Mouse (Mus musculus): ENCODE measurements around the gene Btbd2.
"Not testable (repeated sequence)": the region's sequence is repeated elsewhere in the genome, so short reads cannot be mapped to it uniquely, and the experiment has no call there.

The Btbd2 gene

GRCm38 (mm10) chr10:80609269-80609924 is 47.5 kb downstream of the Btbd2 start:
- no peak for DNase-seq (ENCODE audit: low read depth, low spot score)

- DNase-seq (ENCODE audit: low read depth, low spot score), result no peak
These were observed 48.4 kb downstream of the Btbd2 start for GRCm38 (mm10) chr10:80608435-80608834.

- no peak for DNase-seq (ENCODE audit: low read depth, low spot score)
These were observed 50.0 kb downstream of the Btbd2 start for GRCm38 (mm10) chr10:80606737-80607350.

DNA sequence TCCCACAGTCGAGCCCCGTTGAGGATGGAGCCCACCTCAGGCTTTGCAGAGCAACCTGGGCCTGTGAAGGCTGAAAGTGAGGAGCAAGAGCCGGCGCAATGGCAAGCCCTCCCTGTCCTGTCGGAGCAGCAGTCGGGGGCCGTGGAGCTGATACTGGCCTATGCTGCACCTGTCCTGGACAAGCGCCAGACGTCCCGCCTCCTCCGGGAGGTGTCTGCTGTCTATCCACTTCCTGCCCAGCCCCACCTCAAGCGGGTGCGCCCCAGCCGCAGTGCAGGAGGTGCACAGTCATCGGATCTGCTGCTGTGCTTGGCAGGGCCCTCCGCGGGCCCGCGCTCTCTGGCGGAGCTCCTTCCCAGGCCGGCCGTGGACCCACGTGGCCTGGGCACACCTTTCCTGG is 50.6 kb downstream of the Btbd2 start:
- DNase-seq (ENCODE audit: low read depth, low spot score), result no peak

DNA sequence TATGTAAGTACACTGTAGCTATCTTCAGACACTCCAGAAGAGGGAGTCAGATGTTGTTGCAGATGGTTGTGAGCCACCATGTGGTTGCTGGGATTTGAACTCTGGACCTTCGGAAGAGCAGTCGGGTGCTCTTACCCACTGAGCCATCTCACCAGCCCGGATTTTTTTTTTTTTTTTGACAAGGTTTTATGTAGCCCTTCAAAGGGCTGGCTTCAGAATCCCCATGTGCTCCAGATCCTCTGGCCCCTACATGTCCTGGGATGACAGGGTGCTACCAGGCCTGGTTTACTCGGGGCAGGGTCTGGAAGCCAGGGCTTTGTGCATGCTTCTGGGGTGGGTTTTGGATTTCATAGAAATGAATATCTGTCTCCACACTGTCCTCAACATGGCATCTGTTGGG is 51.1 kb downstream of the Btbd2 start, which contains the start of gene Gm49322:
TSS of gene Gm49322 (plus strand) at position 301 of the 400 bp plus-strand sequence.
- not testable (repeated sequence) for DNase-seq (ENCODE audit: low read depth, low spot score)

DNA sequence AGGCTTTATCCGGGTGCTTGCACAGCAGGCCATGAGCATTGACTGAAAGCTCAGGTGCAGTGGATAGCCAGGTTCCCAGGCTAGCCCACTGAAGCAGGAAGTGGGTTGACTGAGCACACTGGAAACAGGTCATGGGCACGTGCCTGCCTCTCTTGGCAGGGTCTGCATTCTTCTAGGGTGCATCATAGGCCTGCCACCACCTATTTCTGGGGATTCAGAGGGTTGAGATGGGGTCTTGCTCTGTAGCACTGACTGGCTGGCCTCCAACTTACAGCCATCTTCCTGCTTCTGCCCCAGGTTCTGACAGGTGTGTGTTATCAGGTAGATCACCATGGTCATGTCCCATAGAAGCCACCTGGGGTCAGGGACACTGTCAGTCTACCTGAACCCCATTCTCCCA is 51.9 kb downstream of the Btbd2 start:
- DNase-seq (ENCODE audit: low read depth, low spot score), result no peak

DNA sequence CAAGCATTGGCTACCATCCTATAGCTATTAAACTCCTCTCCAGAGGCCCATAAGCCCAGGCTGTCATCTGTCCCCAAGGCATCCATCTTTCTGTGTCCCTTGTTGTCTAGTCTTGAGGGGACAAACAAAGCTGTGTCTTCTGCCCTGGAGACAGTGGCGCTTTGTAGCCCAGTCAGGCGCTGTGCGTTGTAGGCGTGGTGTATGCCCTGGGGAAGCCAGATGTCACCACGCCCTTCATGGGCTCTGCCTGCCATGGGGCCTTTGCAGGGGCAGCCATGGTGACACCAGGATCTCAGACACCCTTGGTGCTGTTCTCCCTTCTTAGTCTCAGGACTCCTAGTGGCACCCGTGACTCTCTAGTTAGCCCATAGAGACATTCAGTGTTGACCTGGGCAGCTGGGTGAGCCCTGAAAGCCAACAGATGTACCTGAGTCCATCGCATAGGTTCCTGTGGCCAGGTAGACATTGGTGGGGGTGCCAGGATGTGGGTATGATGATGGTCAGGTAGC is 52.8 kb downstream of the Btbd2 start:
- DNase-seq (ENCODE audit: low read depth, low spot score), result peak; percentile 77

DNA sequence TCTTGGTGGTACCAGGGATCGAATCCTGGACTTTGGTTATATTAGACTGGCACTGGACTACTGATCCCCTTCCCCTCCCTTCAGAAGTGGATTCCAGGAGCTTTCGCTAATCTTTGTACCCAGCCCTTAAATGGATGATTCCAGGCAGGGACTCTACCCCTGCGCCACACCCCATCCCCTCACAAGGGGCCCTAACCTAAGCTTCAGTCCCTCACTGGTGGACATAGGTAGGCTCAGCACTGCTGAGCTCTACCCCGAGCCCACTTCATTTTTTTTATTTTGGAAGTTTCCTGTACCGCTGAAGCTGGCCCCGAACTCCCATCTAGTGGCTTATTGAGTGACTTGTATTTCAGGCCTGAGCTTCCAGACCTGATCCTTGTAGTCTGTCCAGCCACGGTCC is 53.5 kb downstream of the Btbd2 start:
- DNase-seq (ENCODE audit: low read depth, low spot score), result no peak

- DNase-seq (ENCODE audit: low read depth, low spot score), result peak; percentile 90
These were observed 54.1 kb downstream of the Btbd2 start, which contains the start of the genes Scamp4 and Adat3 for GRCm38 (mm10) chr10:80602698-80603325. Gene Scamp4, plus strand, starts transcription at chr10:80602872. Gene Adat3, plus strand, starts transcription at chr10:80602880.

- no peak for DNase-seq (ENCODE audit: low read depth, low spot score)
These were observed 60.6 kb downstream of the Btbd2 start for GRCm38 (mm10) chr10:80596318-80596717.

Data from c-Kit-negative CD71-positive TER-119-positive erythroid progenitor cells, embryonic 14.5 days (primary cell).